Mouse (Mus musculus): ENCODE measurements at regions not wholly inside any gene's neighbourhood (a gene's known extent, or its start where the extent isn't known, plus 50 kb on each side); places are given as distances from the start of the nearest gene placed in this dataset.
"Not testable (repeated sequence)": the region's sequence is repeated elsewhere in the genome, so short reads cannot be mapped to it uniquely, and the experiment has no call there.

DNA sequence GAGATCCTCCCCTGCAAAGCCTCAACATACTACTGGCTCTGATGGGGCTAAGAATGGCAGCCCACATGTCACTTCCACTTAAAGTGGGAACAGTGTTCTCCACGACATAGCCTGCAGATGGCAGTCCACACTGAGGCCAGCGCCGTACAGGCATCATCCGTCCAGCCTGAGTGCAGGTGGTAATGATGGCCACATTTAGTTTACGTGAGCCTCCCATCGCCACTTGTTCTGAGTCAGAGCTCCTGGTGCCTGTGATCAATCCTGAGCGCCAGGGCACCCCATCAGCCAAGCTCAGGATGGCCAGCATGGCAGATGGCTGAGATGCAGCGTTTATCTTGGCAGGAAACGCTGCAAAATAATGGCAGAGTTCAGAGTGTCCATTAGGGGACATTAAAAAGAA lies 159.6 kb downstream of the Adgrd1 start:
- Histone ChIP-seq H3K36me3 (no peaks in the 10 kb centered on the region), H3K4me1 (peaks cover 27% of the 10 kb centered on the region), H3K4me3 (no peak overlapping the region), H3K27ac (no peak overlapping the region), H3K27me3 (ENCODE audit: low read depth, poor library complexity, severe bottlenecking) (no peaks in the 10 kb centered on the region), H3K9me3 (replicated peaks) (no peaks in the 10 kb centered on the region; the same call in 1 of the 2 replicates)
- DNase-seq (ENCODE audit: low spot score): no peak
- 71% methylated on average over 9 of the region's 9 CpGs for WGBS

DNA sequence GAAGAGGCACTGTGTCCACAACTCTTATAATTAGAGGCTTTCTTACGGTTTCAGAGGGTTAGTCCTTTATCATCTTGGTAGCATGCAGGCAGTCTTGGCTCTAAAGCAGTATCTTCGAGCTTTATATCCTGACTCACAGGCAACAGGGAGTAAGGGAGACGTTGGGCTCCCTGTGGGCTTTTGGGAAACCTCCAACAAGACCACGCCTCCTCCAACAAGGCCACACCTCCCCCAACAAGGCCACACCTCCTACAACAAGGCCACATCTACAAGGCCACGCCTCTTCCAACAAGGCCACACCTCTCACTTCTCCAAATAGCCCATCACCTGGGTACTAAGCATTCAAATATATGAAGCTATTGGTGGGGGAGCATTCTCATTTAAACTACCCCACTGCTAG lies 160.7 kb downstream of the Adgrd1 start:
- Histone ChIP-seq H3K27me3 (ENCODE audit: low read depth, poor library complexity, severe bottlenecking) (no peaks in the 10 kb centered on the region), H3K4me1 (peaks cover 38% of the 10 kb centered on the region), H3K36me3 (no peaks in the 10 kb centered on the region), H3K9me3 (replicated peaks) (no peaks in the 10 kb centered on the region; the same call in 1 of the 2 replicates), H3K4me3 (no peak overlapping the region), H3K27ac (no peak overlapping the region)
- DNase-seq (ENCODE audit: low spot score): no peak
- 78% methylated on average over 5 of the region's 5 CpGs for WGBS

DNA sequence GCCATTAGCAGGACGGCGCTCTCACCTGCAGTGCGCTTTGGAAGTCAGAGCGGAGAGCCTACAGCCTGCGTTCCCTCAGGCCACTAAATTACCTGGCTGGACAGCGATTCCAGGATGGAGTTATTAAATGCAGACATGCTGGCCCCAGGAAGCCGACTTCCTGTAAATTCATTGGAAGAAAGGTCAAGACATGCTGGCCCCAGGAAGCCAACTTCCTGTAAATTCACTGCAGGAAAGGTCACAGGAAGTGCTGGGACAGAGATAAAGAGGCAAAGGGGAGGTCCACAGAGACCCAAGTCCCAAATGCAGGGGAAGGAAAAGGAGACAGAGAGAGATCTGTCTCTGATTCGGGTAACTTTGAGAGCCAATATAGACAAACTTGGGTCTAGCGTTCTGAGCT lies 164.1 kb downstream of the Adgrd1 start:
- no peaks in the 10 kb centered on the region for H3K9me3 ChIP-seq (replicated peaks)
- no peaks in the 10 kb centered on the region for H3K27me3 ChIP-seq (ENCODE audit: low read depth, poor library complexity, severe bottlenecking)
- H3K36me3 ChIP-seq: no peaks in the 10 kb centered on the region
- H3K4me1 ChIP-seq: peaks cover 51% of the 10 kb centered on the region
- H3K4me3 ChIP-seq: no peak overlapping the region
- peak overlapping the region; percentile 42; the same call in 1 of the 2 replicates for H3K27ac ChIP-seq
- no peak for DNase-seq (ENCODE audit: low spot score)
- WGBS: 37% methylated on average over 9 of the region's 9 CpGs

DNA sequence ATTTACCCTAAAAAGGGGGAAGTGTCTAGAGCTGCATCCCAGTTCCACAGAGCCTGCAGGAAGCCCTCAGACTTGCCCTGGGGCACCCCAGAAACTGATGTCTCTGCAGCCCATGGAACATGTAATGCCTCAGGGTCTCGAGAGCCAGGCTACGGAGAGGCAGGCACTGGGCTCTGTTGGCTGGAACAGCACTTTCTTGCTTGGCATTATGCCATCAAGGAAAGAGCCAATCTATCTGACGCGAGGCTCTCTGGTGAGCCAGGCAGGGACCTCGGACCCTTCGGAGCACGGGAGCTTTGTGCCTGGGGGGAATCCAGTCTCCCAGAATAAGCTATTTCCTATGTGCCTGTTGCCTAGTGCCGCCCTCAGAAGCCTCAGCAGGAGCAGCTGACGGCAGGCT lies 166.6 kb downstream of the Adgrd1 start:
- H3K27me3 ChIP-seq (ENCODE audit: low read depth, poor library complexity, severe bottlenecking): 0 out of 2 replicates have a peak, but pooled peaks cover 5% of the 10 kb centered on the region
- H3K9me3 ChIP-seq (replicated peaks): no peaks in the 10 kb centered on the region
- no peak for DNase-seq (ENCODE audit: low spot score)
- H3K4me1 ChIP-seq: peaks cover 73% of the 10 kb centered on the region
- WGBS: 65% methylated on average over 9 of the region's 9 CpGs
- H3K36me3 ChIP-seq: no peaks in the 10 kb centered on the region
- H3K4me3 ChIP-seq: no peak overlapping the region
- H3K27ac ChIP-seq: peak overlapping the region; percentile 38; the same call in 1 of the 2 replicates

DNA sequence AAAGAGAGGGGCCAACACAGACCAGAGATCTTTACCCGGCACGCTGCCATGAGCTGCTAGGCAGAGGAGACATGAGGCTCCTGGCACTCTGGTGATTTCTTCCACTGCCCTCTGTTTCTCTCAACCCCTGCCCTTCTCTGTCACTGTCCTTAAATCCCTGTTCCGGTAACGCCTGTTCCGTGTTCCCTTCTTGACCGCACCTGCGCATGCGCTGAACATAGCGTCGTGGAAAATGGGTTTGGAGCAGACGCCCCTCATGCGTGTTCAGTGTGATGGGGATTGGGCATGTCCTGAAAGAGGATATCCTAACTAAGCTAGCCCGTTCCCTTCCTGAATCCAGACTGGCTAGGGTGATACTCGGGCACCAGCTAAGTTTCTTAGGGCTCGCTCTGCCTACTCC lies 167.8 kb downstream of the Adgrd1 start:
- no peaks in the 10 kb centered on the region for H3K36me3 ChIP-seq
- H3K4me3 ChIP-seq: no peak overlapping the region
- no peak overlapping the region for H3K27ac ChIP-seq
- H3K4me1 ChIP-seq: peaks cover 76% of the 10 kb centered on the region
- peaks cover 14% of the 10 kb centered on the region for H3K27me3 ChIP-seq (ENCODE audit: low read depth, poor library complexity, severe bottlenecking)
- DNase-seq (ENCODE audit: low spot score): no peak
- 96% methylated on average over 15 of the region's 15 CpGs for WGBS
- no peaks in the 10 kb centered on the region for H3K9me3 ChIP-seq (replicated peaks)

DNA sequence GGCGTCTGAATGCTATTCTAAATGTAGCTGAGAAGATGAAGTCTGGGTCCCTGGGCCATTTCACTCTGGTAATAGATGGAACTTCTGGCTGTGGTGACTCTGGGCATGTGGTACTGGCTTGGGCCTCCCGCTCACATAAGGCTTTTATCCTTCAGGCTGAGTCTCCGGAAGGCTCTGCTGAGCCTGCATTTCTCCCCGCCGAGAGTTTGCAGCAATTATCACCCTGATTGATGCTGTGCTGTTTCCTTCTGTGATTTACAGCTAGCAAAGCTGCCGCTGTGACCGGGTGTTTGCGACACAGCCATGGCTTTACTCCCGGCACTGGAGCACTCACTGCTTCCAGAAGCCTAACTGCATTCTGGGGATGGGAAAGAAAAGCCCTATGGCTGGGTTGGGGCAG lies 171.9 kb downstream of the Adgrd1 start:
- H3K36me3 ChIP-seq: no peaks in the 10 kb centered on the region
- 10% methylated on average over 9 of the region's 9 CpGs for WGBS
- peaks cover 48% of the 10 kb centered on the region for H3K4me1 ChIP-seq
- peak overlapping the region; percentile 8 for H3K27ac ChIP-seq
- H3K27me3 ChIP-seq (ENCODE audit: low read depth, poor library complexity, severe bottlenecking): peaks cover 34% of the 10 kb centered on the region
- peak; percentile 56 for DNase-seq (ENCODE audit: low spot score)
- H3K9me3 ChIP-seq (replicated peaks): no peaks in the 10 kb centered on the region
- no peak overlapping the region for H3K4me3 ChIP-seq

DNA sequence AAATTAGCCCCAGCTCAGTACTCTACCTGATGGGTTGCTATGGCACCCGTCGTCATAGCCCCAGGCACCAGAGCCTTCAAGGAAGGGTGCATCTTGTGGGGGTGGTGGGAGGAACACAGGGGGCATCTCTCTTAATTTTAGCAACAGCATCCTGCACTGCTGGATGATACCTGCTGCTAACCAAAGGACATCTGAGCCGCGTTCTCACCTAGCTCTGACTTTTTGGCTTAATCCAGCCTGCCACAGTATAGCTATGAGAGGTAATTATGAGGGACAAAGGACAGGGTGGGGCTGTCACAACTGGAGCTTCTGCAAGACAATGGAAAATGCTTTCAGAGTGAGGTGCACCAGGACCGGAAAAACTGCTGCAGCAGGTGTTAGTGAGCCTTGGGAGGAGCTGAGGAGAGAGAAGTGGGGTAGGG lies 173.5 kb downstream of the Adgrd1 start:
- Histone ChIP-seq H3K4me1 (peaks cover 47% of the 10 kb centered on the region), H3K27ac (no peak overlapping the region), H3K27me3 (ENCODE audit: low read depth, poor library complexity, severe bottlenecking) (peaks cover 34% of the 10 kb centered on the region), H3K36me3 (no peaks in the 10 kb centered on the region), H3K4me3 (no peak overlapping the region), H3K9me3 (replicated peaks) (no peaks in the 10 kb centered on the region)
- no peak for DNase-seq (ENCODE audit: low spot score)
- WGBS: 21% methylated on average over 5 of the region's 5 CpGs

DNA sequence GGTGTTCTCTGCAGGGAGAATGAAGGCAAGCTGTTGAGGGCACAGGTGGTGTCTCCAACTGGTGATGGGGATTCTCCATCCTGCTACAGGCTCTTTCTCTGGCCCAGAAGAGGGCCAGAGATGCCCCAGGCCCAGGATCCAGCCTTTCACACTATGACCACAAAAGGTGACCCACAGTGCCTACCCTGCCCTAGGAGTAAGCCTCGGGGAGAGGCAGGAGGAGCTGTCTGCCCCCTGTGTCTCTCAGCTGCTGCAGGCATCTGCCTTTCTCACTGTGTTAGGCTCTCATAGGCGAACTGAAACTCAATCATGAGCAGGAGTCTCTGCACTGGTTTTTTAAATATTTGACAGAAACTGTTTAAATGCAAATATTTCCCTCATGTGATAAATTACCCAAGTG lies 184.9 kb downstream of the Adgrd1 start:
- Histone ChIP-seq H3K27ac (no peak overlapping the region), H3K36me3 (no peaks in the 10 kb centered on the region), H3K27me3 (ENCODE audit: low read depth, poor library complexity, severe bottlenecking) (0 out of 2 replicates have a peak, but pooled peaks cover 11% of the 10 kb centered on the region), H3K9me3 (replicated peaks) (no peaks in the 10 kb centered on the region), H3K4me3 (no peak overlapping the region), H3K4me1 (peaks cover 18% of the 10 kb centered on the region; the same call in 1 of the 2 replicates)
- no peak for DNase-seq (ENCODE audit: low spot score)
- WGBS: 39% methylated on average over 2 of the region's 2 CpGs

DNA sequence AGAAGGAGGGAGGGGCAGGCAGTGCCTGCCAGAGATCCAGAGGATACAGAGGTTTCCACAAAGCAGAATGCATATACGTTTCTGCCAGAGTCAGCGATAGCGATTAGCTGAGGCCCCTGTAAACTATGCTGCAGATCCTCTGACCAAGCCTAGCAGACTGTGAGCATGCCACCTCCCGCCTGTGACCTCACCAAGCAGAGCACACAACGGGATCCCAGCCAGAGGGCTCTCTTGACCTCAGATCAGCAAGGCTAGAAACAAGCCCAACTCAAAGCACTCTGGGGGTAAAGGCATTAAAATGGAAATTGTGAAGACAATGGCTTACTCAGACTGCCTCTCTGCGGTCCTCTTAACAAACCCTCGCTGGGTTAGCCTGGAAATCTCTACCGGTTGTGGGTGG lies 185.6 kb downstream of the Adgrd1 start:
- no peaks in the 10 kb centered on the region for H3K9me3 ChIP-seq (replicated peaks)
- no peak overlapping the region for H3K27ac ChIP-seq
- H3K27me3 ChIP-seq (ENCODE audit: low read depth, poor library complexity, severe bottlenecking): 0 out of 2 replicates have a peak, but pooled peaks cover 11% of the 10 kb centered on the region
- no peak for DNase-seq (ENCODE audit: low spot score)
- peaks cover 18% of the 10 kb centered on the region; the same call in 1 of the 2 replicates for H3K4me1 ChIP-seq
- no peak overlapping the region for H3K4me3 ChIP-seq
- no peaks in the 10 kb centered on the region for H3K36me3 ChIP-seq
- WGBS: 5% methylated on average over 8 of the region's 8 CpGs

DNA sequence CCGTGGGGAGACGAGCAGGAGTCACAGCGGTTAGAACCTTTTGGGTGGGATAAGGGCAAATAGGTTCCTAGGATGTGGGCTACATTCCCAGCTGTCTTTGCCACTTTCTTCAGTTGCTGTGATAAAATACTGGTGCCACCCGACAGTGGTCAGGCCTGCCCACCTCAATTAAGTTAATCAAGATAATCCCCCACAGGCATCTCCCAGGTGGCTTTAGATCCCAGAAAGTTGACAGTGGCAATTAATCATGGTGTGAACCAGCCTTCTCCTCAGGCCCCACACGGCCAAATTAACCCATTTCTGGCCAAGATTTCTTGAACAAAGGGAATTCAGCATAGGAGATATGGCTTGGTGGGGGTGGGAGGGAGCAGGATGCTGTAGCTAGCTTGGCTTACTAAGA lies 186.3 kb downstream of the Adgrd1 start:
- Histone ChIP-seq H3K4me1 (peaks cover 18% of the 10 kb centered on the region; the same call in 1 of the 2 replicates), H3K4me3 (no peak overlapping the region), H3K27me3 (ENCODE audit: low read depth, poor library complexity, severe bottlenecking) (0 out of 2 replicates have a peak, but pooled peaks cover 11% of the 10 kb centered on the region), H3K27ac (no peak overlapping the region), H3K9me3 (replicated peaks) (no peaks in the 10 kb centered on the region), H3K36me3 (no peaks in the 10 kb centered on the region)
- 12% methylated on average over 5 of the region's 5 CpGs for WGBS
- no peak for DNase-seq (ENCODE audit: low spot score)

DNA sequence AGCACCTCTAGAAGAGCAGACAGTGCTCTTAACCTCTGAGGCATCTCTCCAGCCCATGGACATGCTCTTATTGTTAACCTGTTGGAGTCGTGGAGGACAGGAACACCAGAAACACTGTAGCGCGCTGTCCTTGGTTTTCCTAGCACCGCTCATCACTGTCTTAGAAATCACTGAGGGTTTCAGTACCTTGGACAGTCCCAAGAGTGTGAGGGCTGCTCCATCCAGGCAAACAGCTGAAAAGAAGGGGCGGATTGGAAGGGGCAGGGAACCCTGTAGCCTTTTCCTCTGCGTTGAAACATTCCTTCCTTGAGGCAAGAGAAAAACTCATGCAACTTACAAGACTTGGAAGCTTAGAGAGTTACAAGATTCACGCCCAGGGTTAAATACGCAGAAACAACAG lies 190.9 kb downstream of the Adgrd1 start:
- WGBS: 14% methylated on average over 8 of the region's 8 CpGs
- peak; percentile 50 for DNase-seq (ENCODE audit: low spot score)
- Histone ChIP-seq H3K9me3 (replicated peaks) (no peaks in the 10 kb centered on the region), H3K27ac (no peak overlapping the region), H3K36me3 (no peaks in the 10 kb centered on the region), H3K4me3 (no peak overlapping the region), H3K4me1 (peaks cover 18% of the 10 kb centered on the region), H3K27me3 (ENCODE audit: low read depth, poor library complexity, severe bottlenecking) (no peaks in the 10 kb centered on the region)

DNA sequence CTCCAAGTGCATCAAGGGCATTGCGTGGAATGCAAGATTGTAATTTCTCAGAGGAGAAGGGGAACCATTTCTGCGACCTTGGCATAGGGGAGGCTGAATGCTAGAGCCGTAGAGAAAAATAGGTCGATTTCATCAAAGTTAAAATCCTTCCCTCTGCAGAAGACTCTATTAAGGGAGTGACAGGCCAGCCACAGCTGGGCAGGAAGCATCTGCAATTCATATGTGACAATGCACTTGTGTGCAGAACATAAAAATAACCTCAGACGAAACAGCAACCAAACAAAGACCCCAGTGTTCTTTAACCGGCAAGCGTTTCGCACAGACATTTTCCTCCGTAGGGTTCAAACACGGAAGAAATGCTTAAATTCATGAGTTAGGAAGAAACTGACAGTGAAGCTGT lies 196.3 kb downstream of the Adgrd1 start:
- H3K36me3 ChIP-seq; H3K27me3 ChIP-seq (ENCODE audit: low read depth, poor library complexity, severe bottlenecking); H3K27ac ChIP-seq; DNase-seq (ENCODE audit: low spot score); H3K4me3 ChIP-seq; H3K9me3 ChIP-seq (replicated peaks): not testable (repeated sequence)
- H3K4me1 ChIP-seq: peaks cover 20% of the 10 kb centered on the region
- 79% methylated on average over 10 of the region's 10 CpGs for WGBS

DNA sequence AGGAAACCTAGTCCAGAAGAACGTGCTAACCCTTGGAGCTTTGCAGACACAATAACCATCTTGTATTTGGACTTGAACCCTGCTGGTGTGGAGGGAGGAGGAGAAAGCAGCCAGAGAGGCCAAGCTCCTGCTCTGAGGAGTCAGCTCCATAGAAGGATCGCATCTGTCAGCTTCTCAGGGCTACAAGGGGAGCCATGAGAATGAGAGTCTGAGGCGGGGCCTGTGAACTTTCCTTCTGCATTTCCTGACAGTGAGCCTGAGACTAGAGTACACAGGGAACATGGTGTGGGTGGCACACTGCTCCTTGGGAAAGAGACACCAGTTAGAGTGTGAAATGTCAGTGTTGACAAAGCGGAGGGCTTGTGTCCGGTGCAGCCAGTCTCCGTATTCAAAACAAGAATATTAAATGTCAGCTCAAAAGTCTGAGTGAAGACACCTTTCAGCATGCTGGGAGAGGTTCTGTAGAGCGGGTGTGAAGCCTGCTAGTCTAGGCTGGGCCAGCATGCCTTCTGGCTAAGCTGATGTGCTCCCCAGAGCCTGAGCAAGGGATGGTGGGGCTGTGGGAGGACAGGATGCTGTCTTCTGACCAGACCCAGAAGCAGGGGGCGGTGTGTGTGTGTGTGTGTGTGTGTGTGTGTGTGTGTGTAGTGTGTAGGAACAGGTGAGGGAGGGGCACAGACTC lies 198.5 kb downstream of the Adgrd1 start:
- not testable (repeated sequence) for DNase-seq (ENCODE audit: low spot score)
- 72% methylated on average over 8 of the region's 8 CpGs for WGBS

More for the DNA sequence above, 198.5 kb downstream of the Adgrd1 start:
- H3K27ac ChIP-seq; H3K9me3 ChIP-seq (replicated peaks); H3K27me3 ChIP-seq (ENCODE audit: low read depth, poor library complexity, severe bottlenecking); H3K4me3 ChIP-seq; H3K36me3 ChIP-seq: not testable (repeated sequence)
- peaks cover 40% of the 10 kb centered on the region for H3K4me1 ChIP-seq

Data from limb, embryonic 10.5 days (tissue).